Mouse (Mus musculus) layer of hippocampus, postnatal 25 days (tissue): ENCODE measurements around the gene Tldc2. TPM values are rescaled to one million over a fixed set of nuclear protein-coding genes. Genes with fewer than 3 reads are reported as not detected.
A peak's percentile ranks its signal among the peaks of the same experiment; 100 is the strongest.

ENCODE experiments used
- DNase-seq, 2 experiments: peaks; one replicate each; pipeline ENCODE4 v3.0.0; 2022; ENCODE audit warnings: mixed read lengths in 2 of 2, low spot score in 1 of 2; ENCODE audit errors: extremely low spot score in 1 of 2
- total RNA-seq, 2 experiments: library from RNA; stranded (reverse); gene quantifications; 2 replicates each; pipeline ENCODE4 v1.2.3; 2021

Tldc2 gene
- total RNA-seq, 2 experiments from 2014 or later = not detected

GRCm38 (mm10) chr2:157119075-157119474 is 32.2 kb downstream of the Tldc2 start:
- no peak for DNase-seq

- no peak for DNase-seq
Measured at GRCm38 (mm10) chr2:157121766-157122165, 34.9 kb downstream of the Tldc2 start.

- no peak for DNase-seq
Measured at GRCm38 (mm10) chr2:157125246-157125645, 38.4 kb downstream of the Tldc2 start.

GRCm38 (mm10) chr2:157127370-157127769 is 40.5 kb downstream of the Tldc2 start:
- DNase-seq = no peak

- peak; percentile 11 to 39 for DNase-seq
Measured at GRCm38 (mm10) chr2:157128072-157128471, 41.2 kb downstream of the Tldc2 start.

- DNase-seq = no peak
Measured at GRCm38 (mm10) chr2:157129096-157129495, 42.2 kb downstream of the Tldc2 start.

GRCm38 (mm10) chr2:157129601-157130164 is 42.8 kb downstream of the Tldc2 start:
- no peak for DNase-seq

- no peak for DNase-seq
Measured at GRCm38 (mm10) chr2:157130813-157131514, 44.1 kb downstream of the Tldc2 start.

GRCm38 (mm10) chr2:157132086-157132485 is 45.2 kb downstream of the Tldc2 start:
- no peak for DNase-seq

GRCm38 (mm10) chr2:157132686-157133540 is 46.1 kb downstream of the Tldc2 start:
- no peak for DNase-seq

GRCm38 (mm10) chr2:157133769-157134478 is 47.1 kb downstream of the Tldc2 start:
- no peak for DNase-seq

- peak in 1 of 2 experiments; percentile 3 for DNase-seq
Measured at GRCm38 (mm10) chr2:157134479-157134931, 47.6 kb downstream of the Tldc2 start.

GRCm38 (mm10) chr2:157135014-157135413 is 48.2 kb downstream of the Tldc2 start, which contains the start of gene Samhd1:
Samhd1 (minus strand) TSS chr2:157135265.
- peak; percentile 78 to 79 for DNase-seq

- DNase-seq = no peak
Measured at GRCm38 (mm10) chr2:157135529-157136120, 48.8 kb downstream of the Tldc2 start.

GRCm38 (mm10) chr2:157136176-157136575 is 49.3 kb downstream of the Tldc2 start:
- DNase-seq = no peak

- DNase-seq = no peak
Measured at GRCm38 (mm10) chr2:157136646-157137045, 49.8 kb downstream of the Tldc2 start.

- DNase-seq = no peak
Measured at GRCm38 (mm10) chr2:157137959-157138731, 51.3 kb downstream of the Tldc2 start.

GRCm38 (mm10) chr2:157138808-157139207 is 52.0 kb downstream of the Tldc2 start:
- no peak for DNase-seq

GRCm38 (mm10) chr2:157139251-157139802 is 52.5 kb downstream of the Tldc2 start:
- DNase-seq = no peak
